Mouse (Mus musculus) spleen, postnatal 10 days (tissue): ENCODE data around the gene Unc45a.
A peak's percentile ranks its signal among the peaks of the same experiment; 100 is the strongest.

Experiments used
- DNase-seq, 2 experiments: peaks; one replicate each; pipeline ENCODE4 v3.0.0; 2021 to 2022; ENCODE audit warnings: low spot score in 2 of 2

Gene Unc45a

DNA sequence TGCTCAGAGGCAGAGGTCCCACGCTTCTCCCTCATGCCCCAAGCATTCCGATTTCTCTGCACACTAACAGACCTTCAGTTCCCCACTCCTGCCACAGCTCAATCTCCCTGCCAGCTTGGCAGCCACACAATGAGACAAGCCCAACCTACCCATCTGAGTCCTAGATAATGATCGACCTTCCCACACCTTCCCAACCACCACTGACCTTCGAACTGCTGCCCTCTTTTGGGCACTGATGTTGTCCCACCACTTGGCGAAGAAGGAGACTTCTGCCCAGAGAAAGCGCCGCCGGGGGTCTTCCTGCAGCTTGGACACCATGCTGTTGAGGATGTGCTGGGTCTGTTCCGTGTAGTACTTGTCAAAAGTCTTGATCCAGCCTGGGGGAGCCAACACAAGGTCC is 27.2 kb upstream of the Unc45a start:
- DNase-seq: no peak

DNA sequence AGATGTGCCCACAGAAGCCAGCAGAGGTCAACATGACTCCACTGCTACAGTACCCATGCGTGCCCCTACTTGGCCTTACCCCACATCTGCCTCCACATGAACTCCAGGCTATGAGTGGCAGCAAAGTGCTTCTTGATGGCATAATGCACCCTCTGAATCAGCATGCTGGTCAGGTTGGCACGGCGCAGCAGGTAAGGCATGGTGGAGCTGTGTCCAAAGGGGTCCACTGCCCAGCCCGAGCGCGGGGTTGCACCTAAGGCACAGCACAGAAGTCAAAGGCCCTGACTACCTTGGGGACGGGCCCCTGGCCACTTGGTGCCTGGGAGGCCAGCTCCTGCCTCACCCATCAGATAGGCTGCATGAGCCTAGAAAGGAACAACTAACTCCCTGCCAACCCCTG is 26.4 kb upstream of the Unc45a start:
- no peak for DNase-seq

DNA sequence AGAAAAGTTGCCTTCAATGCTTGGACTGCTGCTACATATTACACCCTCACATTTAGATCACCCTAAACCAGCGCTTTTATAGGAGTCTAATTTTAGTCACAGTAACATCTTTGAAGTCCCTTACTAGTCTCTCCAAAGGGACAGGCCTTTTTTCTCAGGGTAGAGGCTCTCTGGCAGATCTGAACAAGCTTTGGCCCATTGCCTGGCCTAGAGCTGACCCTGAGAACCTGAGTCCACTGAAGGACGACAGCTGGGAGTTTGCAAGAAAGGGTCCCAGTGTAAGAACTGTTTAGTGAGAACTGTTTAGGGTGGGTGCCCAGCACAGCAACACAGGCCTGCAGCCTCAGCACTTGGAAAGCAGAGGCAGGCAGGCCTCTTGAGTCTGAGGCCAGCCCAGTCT is 25.0 kb upstream of the Unc45a start:
- no peak for DNase-seq

- no peak for DNase-seq
Measured at GRCm38 (mm10) chr7:80360435-80360834, 19.6 kb upstream of the Unc45a start.

- no peak for DNase-seq
Measured at GRCm38 (mm10) chr7:80358039-80358438, 17.2 kb upstream of the Unc45a start.

- no peak for DNase-seq
Measured at GRCm38 (mm10) chr7:80357156-80357555, 16.4 kb upstream of the Unc45a start.

DNA sequence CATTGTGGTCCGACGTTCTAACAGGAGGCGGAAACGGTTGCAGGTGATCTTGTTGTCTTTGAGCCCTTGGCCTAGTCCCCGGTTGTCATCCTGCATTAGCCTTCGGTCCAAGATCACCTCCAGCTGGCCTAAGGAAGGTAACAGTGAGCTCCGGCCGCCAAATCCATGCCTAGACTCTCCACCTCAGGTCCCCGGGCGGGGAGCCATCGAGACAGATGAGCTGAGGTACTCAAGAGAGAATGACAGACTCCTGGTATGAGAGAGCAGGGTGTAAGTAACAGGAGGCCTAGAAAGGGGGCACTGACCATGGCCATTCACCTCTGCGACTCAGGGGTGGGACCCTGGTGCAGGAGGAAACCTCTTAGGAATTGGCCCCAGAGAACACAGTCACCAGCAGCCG is 15.5 kb upstream of the Unc45a start:
- no peak for DNase-seq

DNA sequence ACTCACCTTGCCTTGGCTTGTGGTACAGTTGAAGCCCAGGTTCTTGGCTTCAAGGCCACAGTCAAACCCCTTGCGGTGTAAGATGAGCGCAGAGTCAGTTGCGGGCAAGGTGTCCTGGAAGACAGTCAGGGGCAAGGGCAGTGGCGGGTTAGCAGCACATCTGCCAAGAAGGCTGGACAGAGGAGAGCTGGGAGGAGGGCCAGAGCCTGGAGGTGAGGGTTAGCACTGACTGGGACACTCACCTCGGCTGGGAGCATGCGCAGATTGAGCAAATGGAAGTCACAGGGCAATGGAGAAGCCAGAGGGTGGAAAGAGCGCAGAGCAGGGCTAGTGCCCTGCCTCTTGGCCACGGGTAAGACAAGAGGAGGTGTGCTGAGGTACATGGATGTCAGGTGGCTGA is 12.1 kb upstream of the Unc45a start:
- DNase-seq: no peak

DNA sequence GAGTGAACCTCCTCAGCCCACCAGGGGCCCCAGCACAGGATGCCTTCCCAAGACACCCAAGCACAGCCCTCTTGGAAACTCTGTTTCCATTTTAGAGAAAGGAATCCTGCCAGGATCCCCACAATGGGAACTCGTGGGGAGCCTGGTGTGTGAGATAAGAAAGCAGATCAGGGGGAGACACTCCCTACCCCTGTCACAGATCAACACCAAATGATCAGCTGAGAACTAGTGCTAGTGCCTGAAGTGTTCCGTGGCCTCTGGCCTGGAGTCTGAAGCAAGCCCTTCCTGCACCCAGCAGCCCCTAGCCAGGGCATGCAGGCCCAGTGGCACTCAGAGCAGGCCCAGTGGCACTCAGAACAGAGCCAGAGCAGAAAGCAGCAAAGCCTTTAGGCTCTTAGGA is 10.0 kb upstream of the Unc45a start:
- DNase-seq: no peak

GRCm38 (mm10) chr7:80347670-80348586 is 7.1 kb upstream of the Unc45a start:
- DNase-seq: no peak

DNA sequence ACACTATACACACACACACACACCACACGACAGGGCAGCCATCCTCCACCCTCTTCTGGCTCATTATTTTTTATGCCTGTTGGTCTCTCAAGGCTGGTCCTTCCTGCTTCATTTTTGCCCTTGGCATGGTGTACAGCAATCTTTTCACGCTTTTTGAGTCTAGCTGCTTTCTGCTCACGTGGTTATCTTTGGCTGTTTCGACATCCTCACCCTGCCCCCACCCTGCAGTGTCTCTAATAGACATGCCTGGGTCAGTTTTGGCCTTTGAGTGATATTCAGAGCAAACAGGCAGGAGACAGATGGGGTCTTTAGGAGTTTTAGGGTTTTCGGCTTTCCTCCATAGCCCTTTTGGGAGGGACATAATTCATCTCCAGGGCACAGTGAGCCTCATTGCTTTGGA is 6.0 kb upstream of the Unc45a start:
- no peak for DNase-seq

DNA sequence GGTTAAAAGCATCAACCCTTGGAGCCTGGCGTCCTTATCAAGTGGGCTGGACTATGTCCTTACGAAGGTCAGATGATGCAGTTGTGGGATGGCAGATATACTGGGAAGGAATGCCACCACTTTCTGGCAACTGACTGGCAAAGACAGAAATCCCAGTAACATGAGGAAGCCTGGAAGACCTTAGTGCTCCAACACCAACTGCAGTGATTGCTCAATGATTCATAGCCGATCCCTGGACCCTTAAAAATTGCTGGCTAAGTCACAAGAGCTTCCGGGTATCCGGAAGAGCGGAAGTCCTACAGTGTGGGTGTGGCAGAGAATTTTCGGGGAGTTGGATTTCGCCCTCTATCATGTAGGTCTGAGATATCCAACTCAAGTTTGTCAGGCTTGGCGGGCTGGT is 5.4 kb upstream of the Unc45a start:
- DNase-seq: no peak

DNA sequence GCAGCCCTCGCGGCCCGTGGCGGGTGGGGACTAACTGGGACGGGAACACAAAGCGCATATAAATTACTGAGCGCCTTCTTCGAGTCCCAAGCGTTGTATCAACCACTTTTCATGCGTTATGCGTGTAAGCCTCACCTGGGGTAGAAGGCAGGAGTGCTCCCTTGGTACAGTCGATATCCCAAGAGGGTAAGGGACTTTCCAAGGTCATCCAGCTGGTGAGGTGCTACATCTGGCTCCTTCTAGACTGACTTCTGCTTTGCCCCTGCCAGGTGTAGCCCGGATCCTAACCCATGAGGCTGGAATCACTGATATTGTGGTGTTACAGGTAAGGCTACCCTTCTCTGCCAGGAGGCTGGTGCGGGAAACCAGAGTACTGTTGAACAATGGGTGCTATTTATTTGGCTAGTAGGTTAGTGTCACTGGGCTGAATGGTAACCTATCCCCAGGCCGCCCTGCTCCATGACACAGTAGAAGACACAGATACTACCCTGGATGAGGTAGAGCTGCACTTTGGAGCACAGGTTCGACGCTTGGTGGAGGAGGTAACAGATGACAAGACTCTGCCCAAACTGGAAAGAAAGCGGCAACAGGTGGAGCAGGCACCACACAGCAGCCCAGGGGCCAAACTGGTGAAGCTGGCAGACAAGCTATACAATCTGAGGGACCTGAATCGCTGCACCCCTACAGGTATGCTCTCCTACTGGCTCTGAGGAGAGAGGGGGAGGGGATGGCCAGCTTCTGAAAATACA is 2.6 kb upstream of the Unc45a start:
- DNase-seq: no peak

DNA sequence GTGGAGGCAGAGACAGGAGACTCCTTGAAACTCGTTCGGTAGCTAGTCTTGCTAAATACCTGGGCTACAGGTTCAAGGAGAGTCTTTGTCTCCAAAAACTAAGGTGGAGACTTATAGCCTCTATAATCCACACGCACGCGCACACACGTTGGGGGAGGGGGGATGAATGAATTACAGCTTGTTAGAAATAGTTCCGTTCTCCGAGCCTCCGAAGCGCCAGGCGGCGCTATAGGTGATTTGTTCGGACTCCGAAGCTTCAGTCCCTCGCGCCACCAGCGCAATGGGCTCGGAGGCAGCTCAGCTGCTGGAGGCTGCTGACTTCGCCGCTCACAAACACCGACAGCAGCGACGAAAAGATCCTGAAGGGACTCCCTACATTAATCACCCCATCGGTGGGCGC is 2.1 kb upstream of the Unc45a start, which contains the start of gene Hddc3:
Hddc3 (plus strand) TSS at position 247 of the 400 bp plus-strand sequence.
- DNase-seq: peak; percentile 90 to 98

GRCm38 (mm10) chr7:80341793-80342192 is 988 bp upstream of the Unc45a start:
- DNase-seq: no peak

GRCm38 (mm10) chr7:80339793-80340628 is 794 bp downstream of the Unc45a start:
- DNase-seq: peak; percentile 97 to 99

- peak; percentile 37 to 55 for DNase-seq
Measured at GRCm38 (mm10) chr7:80339371-80339770, 1.4 kb downstream of the Unc45a start.

- no peak for DNase-seq
Measured at GRCm38 (mm10) chr7:80336932-80337331, 3.9 kb downstream of the Unc45a start.

- no peak for DNase-seq
Measured at GRCm38 (mm10) chr7:80334848-80335247, 6.0 kb downstream of the Unc45a start.

DNA sequence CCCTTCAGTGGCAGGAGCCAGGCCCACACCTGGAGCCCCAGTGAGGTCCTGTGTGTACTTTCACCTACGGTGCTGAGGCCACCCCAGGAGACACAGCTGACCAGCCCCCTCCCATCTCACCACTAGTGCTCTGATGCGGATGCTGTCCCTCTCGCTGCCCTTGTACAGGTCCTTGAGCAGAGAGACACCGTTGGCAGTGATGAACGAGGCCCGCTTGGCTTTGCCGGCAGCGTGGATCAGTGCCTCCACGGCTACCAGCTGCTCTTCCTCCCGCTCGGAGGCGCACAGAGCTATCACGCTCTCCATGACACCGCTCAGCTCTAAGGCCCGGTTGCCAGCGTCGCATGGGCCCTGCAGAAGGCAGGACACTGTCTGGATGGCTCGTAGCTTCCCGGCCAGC is 9.4 kb downstream of the Unc45a start:
- DNase-seq: no peak

DNA sequence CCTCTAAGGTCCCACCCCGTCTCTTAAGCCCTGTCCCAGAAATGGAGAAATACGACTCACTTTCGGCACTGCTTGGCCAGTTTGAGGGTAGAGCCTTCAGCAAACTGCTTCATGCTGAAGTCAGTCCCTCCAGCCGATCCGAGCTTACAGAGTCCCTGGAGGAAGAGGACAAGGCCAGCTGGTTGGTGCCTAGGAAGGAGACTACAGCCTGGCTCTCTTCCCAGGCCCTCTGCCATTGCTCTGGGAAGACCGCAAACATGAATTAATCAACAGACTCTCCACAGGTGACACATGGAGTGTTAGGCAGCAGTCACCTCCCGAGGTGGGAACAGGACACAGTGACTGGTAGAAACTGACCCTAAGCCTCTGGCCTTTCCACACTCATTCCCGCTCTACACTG is 10.5 kb downstream of the Unc45a start:
- DNase-seq: no peak

DNA sequence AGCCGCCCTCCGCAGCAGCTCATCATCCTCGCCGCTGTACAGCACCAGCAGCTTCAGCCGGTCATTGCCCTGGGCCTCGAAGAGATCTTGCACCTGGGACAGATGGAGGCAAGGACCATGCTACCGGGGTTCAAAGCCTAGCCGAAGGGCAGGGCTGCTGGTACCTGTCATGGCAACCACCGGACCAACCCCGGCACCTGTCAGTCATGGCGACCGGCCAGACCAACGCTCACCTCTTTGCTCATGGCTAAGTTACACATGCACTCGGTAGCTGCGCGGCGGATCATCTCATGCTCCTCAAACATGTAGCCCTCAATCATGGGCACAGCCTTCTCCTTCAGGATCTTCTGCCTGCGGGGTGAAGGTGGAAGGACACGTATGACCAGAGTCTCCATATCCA is 14.7 kb downstream of the Unc45a start:
- no peak for DNase-seq
